Mouse (Mus musculus) heart, embryonic 11.5 days (tissue): ENCODE measurements at regions not wholly inside any gene's neighbourhood (a gene's known extent, or its start where the extent isn't known, plus 50 kb on each side); places are given as distances from the start of the nearest gene placed in this dataset.

ENCODE experiments used
- ATAC-seq: fragments of 200-750 bp; cut with Nextera tagmentation; replicated peaks from 2 replicates; pipeline ENCODE4 v1.8.0; 2017; ENCODE audit warnings: moderate library complexity; ENCODE audit not compliant: insufficient number of reproducible peaks, low FRiP score, low TSS enrichment
- H3K27ac ChIP-seq: fragments of 300-500 bp; sonication (generic); 2 replicates; pipeline ENCODE4 v1.5.1; 2014; ENCODE audit warnings: mild to moderate bottlenecking, low read depth, low read length
- H3K27me3 ChIP-seq: fragments of 300-500 bp; sonication (generic); 2 replicates; pipeline ENCODE4 v1.6.1; 2014; ENCODE audit warnings: mild to moderate bottlenecking, low read length, mixed read lengths; ENCODE audit not compliant: control insufficient read depth, insufficient read depth
- H3K36me3 ChIP-seq: fragments of 300-500 bp; sonication (generic); 2 replicates; pipeline ENCODE4 v1.6.1; 2014; ENCODE audit warnings: mild to moderate bottlenecking, low read length, moderate library complexity, mixed read lengths; ENCODE audit not compliant: control insufficient read depth, insufficient read depth
- H3K4me1 ChIP-seq: fragments of 300-500 bp; sonication (generic); 2 replicates; pipeline ENCODE4 v1.6.1; 2014; ENCODE audit warnings: low read length; ENCODE audit not compliant: control insufficient read depth, insufficient read depth
- H3K4me2 ChIP-seq: fragments of 300-500 bp; sonication (generic); 2 replicates; pipeline ENCODE4 v1.6.1; 2014; ENCODE audit warnings: mild to moderate bottlenecking, moderate library complexity
- H3K4me3 ChIP-seq: fragments of 300-500 bp; sonication (generic); 2 replicates; pipeline ENCODE4 v1.5.1; 2014; ENCODE audit warnings: low read depth, low read length
- H3K9ac ChIP-seq: fragments of 300-500 bp; sonication (generic); 2 replicates; pipeline ENCODE4 v1.6.1; 2014; ENCODE audit warnings: mild to moderate bottlenecking, low read depth, low read length, moderate library complexity
- H3K9me3 ChIP-seq: fragments of 300-500 bp; sonication (generic); replicated peaks from 2 replicates; pipeline ENCODE4 v1.6.1; 2016; ENCODE audit warnings: low read length; ENCODE audit not compliant: control insufficient read depth
- WGBS: fragments of 180-500 bp; shearing (Covaris S2); extraction: QIAGEN DNeasy Blood & Tissue Kit; methylation state at CpG from one replicate; pipeline ENCODE4 v1.1.7; 2014; ENCODE audit not compliant: insufficient replicate concordance; 5-methylcytosine and 5-hydroxymethylcytosine counted together

DNA sequence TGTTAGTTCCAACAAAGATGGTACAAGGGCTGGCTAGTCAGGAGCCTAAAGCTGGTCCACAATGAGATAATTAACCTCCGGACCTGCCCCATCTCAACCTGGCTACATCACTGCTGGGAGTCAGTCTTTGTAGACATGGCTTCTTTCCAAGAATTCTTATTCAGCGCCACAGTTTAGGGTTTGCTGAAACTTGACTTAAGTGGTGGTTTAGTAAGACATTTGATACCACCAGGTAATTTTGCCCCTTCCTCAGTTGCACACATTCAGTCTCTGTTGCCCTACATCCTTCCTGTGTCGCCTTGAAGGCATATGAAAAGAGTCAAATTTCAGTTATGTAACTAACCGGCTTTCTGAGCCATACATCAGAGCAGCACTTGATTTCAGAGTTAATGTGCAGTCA is 266.4 kb downstream of the Usp25 start:
- 81% methylated on average over 4 of the region's 4 CpGs for WGBS

GRCm38 (mm10) chr16:77279495-77279894 is 266.0 kb downstream of the Usp25 start:
- no peak overlapping the region for H3K4me2 ChIP-seq
- H3K9me3 ChIP-seq, result no peaks in the 10 kb centered on the region
- no peak overlapping the region for H3K9ac ChIP-seq
- H3K27ac ChIP-seq, result no peak overlapping the region
- no peaks in the 10 kb centered on the region for H3K4me1 ChIP-seq
- ATAC-seq, result no peak
- WGBS, result 64% methylated on average over 2 of the region's 2 CpGs
- no peaks in the 10 kb centered on the region for H3K36me3 ChIP-seq
- H3K27me3 ChIP-seq, result no peaks in the 10 kb centered on the region
- H3K4me3 ChIP-seq, result no peak overlapping the region

More for the DNA sequence above, 266.4 kb downstream of the Usp25 start:
- no peaks in the 10 kb centered on the region for H3K27me3 ChIP-seq
- no peaks in the 10 kb centered on the region for H3K4me1 ChIP-seq
- no peak for ATAC-seq
- no peaks in the 10 kb centered on the region for H3K36me3 ChIP-seq
- H3K4me3 ChIP-seq, result no peak overlapping the region
- no peak overlapping the region for H3K9ac ChIP-seq
- H3K9me3 ChIP-seq, result no peaks in the 10 kb centered on the region
- no peak overlapping the region for H3K4me2 ChIP-seq
- no peak overlapping the region for H3K27ac ChIP-seq

DNA sequence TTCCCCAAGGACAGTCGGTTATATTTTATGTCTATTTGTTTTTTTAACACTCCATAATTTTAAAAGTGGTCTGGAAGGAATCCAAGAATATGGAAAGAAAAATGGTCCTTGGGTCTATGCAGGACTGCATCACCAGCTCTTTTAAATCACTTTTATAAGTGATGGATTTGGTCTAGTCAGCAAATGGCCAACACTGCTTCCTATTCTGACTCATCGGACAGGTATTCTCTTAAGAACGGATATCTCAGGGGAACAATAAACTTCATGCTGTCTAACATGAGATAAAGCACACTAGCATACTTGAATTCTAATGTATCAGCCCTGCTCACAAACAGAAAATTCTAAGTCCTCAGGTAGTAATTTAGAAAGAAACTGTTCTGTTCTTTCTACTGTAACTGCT is 259.8 kb downstream of the Usp25 start:
- Histone ChIP-seq H3K9me3 (no peaks in the 10 kb centered on the region), H3K4me1 (no peaks in the 10 kb centered on the region), H3K27me3 (no peaks in the 10 kb centered on the region), H3K36me3 (no peaks in the 10 kb centered on the region), H3K9ac (no peak overlapping the region), H3K4me3 (no peak overlapping the region), H3K27ac (no peak overlapping the region), H3K4me2 (no peak overlapping the region)
- 66% methylated on average over 3 of the region's 3 CpGs for WGBS
- no peak for ATAC-seq

- Histone ChIP-seq H3K4me2 (no peak overlapping the region), H3K9ac (no peak overlapping the region), H3K27ac (no peak overlapping the region), H3K9me3 (no peaks in the 10 kb centered on the region), H3K36me3 (no peaks in the 10 kb centered on the region), H3K4me1 (no peaks in the 10 kb centered on the region), H3K27me3 (no peaks in the 10 kb centered on the region), H3K4me3 (no peak overlapping the region)
- 70% methylated on average over 2 of the region's 2 CpGs for WGBS
- ATAC-seq, result no peak
Measured at GRCm38 (mm10) chr16:77268926-77269325, 255.4 kb downstream of the Usp25 start.

DNA sequence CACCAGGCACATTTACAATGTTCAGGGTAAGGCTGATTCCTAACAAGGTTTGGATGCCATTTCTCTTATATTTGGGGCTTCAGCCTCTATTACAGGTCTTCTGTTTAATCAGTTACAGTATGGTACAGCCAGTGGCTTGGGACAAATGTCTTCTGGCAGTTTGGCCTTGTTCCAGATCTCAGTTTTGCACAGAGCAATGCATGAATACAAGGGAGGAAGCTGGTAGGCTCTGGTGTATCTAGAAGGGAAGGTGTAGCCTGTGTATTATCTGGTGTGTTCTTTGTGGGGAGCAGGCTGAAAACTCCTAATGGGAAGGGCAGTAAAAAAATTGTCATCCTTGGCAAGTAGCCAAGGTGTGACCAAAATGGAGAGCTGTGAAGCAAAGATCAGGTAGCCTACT is 254.2 kb downstream of the Usp25 start:
- no peak overlapping the region for H3K9ac ChIP-seq
- no peaks in the 10 kb centered on the region for H3K36me3 ChIP-seq
- no peaks in the 10 kb centered on the region for H3K4me1 ChIP-seq
- no peak overlapping the region for H3K4me3 ChIP-seq
- no peaks in the 10 kb centered on the region for H3K9me3 ChIP-seq
- H3K27ac ChIP-seq, result no peak overlapping the region
- no peaks in the 10 kb centered on the region for H3K27me3 ChIP-seq
- 0 out of 2 replicates have a peak, but pooled peaks have one; percentile 35 for ATAC-seq
- H3K4me2 ChIP-seq, result no peak overlapping the region

DNA sequence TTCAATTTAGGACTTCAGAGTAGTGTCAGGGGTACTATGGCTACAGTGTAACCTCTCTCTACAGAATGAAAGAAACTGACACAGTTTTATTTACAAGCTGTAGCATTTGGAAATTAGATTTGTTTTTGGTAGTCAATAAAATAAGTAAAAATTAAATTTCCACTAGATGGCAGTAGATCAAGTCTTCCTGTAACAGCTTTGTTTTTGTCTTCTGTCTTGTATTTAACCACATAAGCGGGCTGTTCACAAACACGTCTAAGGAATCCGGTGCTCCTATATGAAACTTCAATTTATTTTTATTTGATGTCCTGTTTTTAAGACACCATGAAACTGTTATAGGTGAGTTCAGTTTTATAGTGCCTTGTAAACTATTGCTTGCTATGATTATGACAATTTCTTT is 238.8 kb downstream of the Usp25 start:
- no peak for ATAC-seq
- Histone ChIP-seq H3K4me3 (no peak overlapping the region), H3K9ac (no peak overlapping the region), H3K36me3 (no peaks in the 10 kb centered on the region), H3K4me2 (no peak overlapping the region), H3K27me3 (no peaks in the 10 kb centered on the region), H3K9me3 (no peaks in the 10 kb centered on the region), H3K27ac (no peak overlapping the region), H3K4me1 (no peaks in the 10 kb centered on the region)
- 62% methylated on average over 3 of the region's 3 CpGs for WGBS

DNA sequence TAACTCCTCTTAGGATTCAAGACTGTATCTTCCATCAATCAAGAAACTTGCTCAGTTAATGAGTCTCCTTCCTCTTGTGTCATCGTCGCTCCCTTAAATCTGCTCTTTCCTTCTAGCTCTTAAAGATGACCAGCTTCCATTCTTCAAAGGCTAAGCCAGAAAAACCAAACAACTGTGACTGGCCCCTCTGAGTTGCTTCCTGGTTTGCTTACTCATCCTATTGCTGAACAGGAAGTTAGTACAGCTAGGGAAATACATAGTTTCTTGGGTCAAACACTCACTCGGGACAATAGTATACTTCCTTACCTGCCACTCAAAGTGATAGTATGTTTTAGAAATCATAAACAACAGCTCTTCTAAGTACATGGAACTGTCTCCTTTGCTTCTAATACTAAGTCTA is 237.9 kb downstream of the Usp25 start:
- ATAC-seq, result no peak
- no peak overlapping the region for H3K4me2 ChIP-seq
- no peak overlapping the region for H3K9ac ChIP-seq
- H3K9me3 ChIP-seq, result no peaks in the 10 kb centered on the region
- 54% methylated on average over 3 of the region's 3 CpGs for WGBS
- H3K4me1 ChIP-seq, result no peaks in the 10 kb centered on the region
- no peaks in the 10 kb centered on the region for H3K36me3 ChIP-seq
- H3K4me3 ChIP-seq, result no peak overlapping the region
- no peak overlapping the region for H3K27ac ChIP-seq
- H3K27me3 ChIP-seq, result no peaks in the 10 kb centered on the region

- ATAC-seq, result no peak
- Histone ChIP-seq H3K4me1 (no peaks in the 10 kb centered on the region), H3K36me3 (no peaks in the 10 kb centered on the region), H3K4me2 (no peak overlapping the region), H3K9ac (no peak overlapping the region), H3K27ac (no peak overlapping the region), H3K4me3 (no peak overlapping the region), H3K9me3 (no peaks in the 10 kb centered on the region), H3K27me3 (no peaks in the 10 kb centered on the region)
- 73% methylated on average over 6 of the region's 6 CpGs for WGBS
Measured at GRCm38 (mm10) chr16:77240876-77241275, 227.4 kb downstream of the Usp25 start.

DNA sequence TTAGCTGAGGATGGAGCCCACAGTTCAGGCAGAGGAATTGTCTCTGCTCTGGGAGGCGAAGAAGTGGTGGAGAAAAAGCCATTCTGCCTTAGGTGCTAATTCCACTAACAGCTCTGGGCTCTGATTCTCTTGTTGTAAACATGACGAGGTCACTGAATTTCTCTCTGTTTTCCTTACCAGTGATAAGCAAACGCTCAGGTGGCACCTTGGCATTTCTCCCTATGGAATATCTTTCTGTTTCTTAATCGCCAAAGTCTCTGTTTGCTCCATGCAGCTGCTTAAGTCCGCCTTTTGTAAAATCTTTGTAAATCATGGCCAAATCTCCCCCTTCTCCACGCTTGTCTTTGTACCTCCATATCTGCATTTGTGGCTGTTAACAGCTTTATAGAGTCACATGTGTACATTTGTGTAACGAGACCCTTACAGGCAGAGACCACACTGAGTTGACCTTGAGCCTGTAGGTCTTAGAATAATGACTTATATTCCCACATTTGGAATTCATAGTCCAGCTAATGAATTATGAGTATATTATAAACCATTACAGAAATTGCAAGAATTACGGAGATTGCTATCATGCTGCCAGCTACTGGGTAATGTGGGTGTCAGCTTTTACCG is 225.8 kb downstream of the Usp25 start:
- Histone ChIP-seq H3K4me1 (no peaks in the 10 kb centered on the region), H3K36me3 (no peaks in the 10 kb centered on the region), H3K27me3 (no peaks in the 10 kb centered on the region), H3K27ac (no peak overlapping the region), H3K9me3 (no peaks in the 10 kb centered on the region), H3K4me2 (no peak overlapping the region), H3K4me3 (no peak overlapping the region), H3K9ac (no peak overlapping the region)
- no peak for ATAC-seq
- WGBS, result 70% methylated on average over 9 of the region's 9 CpGs
